Mouse (Mus musculus): ENCODE results near the gene Prrt4.
"Not testable (repeated sequence)": the region's sequence is repeated elsewhere in the genome, so short reads cannot be mapped to it uniquely, and the experiment has no call there.

Prrt4 gene

DNA sequence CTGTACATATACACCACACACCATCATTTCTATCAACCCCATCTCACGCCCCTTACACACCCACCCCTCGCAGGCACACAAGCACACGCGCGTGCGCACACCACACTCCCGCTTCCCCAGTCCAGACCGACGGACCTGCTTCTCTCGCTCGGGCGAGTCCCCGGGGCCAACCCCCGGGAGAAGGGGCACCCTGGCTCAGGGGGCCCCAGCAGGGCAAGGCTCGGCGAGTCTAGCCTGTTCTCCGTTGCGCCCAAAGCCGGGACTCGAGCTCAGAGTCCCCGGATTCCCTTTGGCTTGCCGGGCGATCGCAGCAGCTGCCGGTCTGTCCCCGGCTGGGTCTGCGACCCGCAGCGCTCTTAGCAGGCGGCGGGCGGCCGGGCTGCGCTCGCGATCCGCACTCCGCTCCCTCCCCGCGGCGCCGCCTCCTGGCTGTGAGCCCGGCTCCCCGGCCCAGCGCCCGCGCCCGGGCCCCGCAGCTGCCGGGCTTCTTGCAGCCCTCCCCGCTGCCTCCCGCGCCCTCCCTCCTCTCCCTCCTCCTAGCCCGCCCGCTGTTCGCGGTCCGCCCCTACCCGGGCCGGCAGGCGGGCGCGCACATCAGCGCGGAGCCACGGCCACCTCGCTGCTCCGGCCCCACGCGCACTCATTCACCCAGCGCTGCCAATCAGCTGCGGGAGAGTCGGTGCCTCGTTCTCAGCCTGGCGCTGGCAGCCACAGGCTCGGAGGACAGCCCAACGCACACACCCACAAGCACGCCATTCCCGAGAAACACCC is at the start of gene Prrt4:
Gene Prrt4, minus strand, starts transcription at position 697 of the 771 bp plus-strand sequence.
- DNase-seq (ENCODE audit: low read depth, low spot score), result no peak

DNA sequence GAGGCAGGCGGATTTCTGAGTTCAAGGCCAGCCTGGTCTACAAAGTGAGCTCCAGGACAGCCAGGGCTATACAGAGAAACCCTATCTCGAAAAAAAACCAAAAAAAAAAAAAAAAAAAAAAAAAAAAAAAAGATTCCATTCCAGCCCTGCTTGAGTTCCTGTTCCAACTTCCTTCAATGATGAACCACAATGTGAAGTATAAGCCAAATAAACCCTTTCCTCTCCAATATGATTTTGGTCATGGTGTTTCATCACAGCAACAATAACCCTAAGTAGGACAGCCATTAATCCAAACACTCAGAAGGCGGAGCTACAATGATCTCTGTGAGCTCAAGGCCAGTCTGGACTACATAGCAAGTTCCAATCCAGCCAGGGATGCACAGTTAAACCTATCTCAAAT is 38.3 kb upstream of the Prrt4 start:
- not testable (repeated sequence) for DNase-seq (ENCODE audit: low read depth, low spot score)

DNA sequence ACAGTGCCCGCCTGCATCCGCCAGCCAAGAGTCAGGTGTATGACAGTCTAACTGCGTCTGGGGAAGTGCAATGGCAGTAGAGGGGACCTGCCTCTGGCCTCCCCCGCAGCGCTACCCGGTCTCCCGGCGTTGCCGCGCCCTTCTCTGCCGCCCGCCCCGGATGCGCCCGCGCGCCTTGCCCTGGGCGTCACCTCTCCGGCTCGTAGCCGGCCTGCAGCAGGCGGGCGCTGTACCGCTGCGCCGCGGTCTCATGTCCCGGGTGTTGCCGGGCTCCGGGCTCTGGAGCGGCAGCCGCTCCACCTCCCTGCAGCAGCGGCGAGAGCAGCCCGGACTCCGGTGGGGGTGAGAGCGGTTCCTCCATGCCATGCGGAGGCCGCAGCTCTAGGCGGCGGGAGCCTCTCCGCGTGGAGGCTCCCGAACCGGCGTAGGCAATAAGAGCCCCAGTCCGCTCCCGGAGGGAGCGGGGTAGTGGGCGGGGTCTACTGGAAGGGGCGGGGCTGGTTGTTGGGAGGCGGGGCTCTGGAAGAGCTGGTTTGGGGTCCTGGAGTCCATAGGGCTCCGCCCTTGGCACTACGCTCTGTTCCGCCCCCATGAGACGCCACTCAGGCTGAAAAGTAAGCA is 36.6 kb upstream of the Prrt4 start, which contains the start of gene Impdh1:
Gene Impdh1, minus strand, starts transcription at position 484 of the 621 bp plus-strand sequence.
- DNase-seq (ENCODE audit: low read depth, low spot score), result no peak

GRCm38 (mm10) chr6:29215181-29215580 is 35.8 kb upstream of the Prrt4 start:
- no peak for DNase-seq (ENCODE audit: low read depth, low spot score)

- no peak for DNase-seq (ENCODE audit: low read depth, low spot score)
Measured at GRCm38 (mm10) chr6:29214776-29215175, 35.4 kb upstream of the Prrt4 start.

- no peak for DNase-seq (ENCODE audit: low read depth, low spot score)
Measured at GRCm38 (mm10) chr6:29214245-29214644, 34.9 kb upstream of the Prrt4 start.

- DNase-seq (ENCODE audit: low read depth, low spot score), result no peak
Measured at GRCm38 (mm10) chr6:29213436-29213835, 34.1 kb upstream of the Prrt4 start.

DNA sequence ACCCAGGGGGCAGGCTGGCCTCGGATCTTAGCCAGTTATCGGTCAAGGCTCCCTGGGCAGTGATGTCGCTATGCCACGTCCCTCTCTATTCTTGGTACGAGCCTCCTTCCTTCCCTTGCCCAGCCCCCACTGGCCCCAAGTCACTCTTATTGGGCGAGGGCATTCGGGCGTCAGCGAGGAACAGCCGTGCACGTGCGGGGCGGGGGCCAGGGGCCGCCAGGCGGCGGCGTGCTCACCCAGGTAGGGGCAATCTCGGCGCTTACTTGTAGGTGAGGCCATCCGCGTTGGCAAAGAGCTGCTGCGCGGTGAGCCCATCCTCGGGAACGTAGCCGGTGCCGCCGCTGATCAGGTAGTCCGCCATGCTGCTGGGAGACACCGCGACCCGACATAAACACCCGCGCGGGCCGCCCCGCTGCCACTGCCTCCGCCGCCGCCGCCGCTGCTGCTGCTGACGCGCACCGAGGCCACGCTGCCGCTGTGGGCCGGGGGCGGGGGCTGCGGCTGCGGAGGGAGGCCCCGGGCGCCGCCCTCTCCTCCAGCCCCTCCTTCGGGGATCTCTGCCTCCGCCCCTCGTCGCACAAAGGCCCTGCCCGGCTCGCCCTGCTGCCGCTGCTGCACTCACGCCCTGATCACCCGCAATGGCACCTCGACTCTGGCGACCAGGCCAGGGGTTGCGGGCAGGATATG is 32.6 kb upstream of the Prrt4 start:
- peak; percentile 82 for DNase-seq (ENCODE audit: low read depth, low spot score)

GRCm38 (mm10) chr6:29211146-29211545 is 31.8 kb upstream of the Prrt4 start:
- peak; percentile 45 for DNase-seq (ENCODE audit: low read depth, low spot score)

DNA sequence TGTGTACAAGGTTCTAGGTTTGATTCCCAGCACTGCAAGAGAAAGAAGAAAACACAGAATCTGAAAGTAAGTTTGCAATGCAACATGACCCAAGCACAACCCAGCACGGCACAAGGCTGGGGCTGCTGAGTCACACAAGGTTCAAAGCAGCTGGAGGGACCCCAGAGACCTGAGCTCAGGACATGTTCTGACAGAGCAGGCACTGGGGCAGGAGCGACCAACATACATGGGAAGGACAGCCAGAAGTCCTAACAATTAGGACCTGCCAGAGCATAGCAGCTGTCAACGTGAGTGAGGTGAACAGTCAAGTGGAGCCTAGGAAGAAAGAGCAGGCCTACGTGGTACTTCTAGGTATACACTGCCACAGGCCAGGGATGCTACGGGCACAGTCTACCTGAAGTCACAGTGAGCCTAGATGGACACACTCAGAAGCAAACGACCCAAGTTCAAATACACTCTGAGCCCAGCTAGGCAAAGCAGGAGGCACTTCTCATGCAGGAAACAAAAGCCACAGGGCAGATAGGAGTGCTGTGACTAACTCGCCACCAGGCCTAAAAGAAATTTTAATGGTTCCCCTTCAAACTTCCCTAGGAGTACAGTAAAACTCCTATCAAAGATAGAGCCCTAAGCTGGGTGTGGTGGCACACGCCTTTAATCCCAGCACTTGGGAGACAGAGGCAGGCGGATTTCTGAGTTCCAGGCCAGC is 31.0 kb upstream of the Prrt4 start:
- peak; percentile 54 for DNase-seq (ENCODE audit: low read depth, low spot score)

DNA sequence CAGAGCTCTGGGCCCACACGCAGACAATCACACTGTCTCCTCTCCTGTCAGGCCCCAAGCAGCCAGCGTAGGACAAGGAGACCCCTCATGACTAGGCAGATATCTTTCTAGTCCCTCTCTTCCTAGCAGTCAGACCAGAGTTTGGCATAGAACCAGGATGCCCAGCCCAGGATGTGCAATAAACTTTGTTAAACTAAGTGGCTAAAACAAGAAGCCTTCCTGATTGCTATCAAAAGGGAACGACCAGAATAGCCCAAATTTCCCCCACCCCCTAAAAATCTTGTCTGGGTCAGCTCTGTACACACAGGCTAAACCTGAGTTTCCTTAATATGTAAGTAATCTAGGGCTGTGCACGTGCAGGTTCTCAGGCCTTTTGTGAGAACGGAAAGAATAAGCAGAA is 28.8 kb upstream of the Prrt4 start:
- DNase-seq (ENCODE audit: low read depth, low spot score), result no peak

DNA sequence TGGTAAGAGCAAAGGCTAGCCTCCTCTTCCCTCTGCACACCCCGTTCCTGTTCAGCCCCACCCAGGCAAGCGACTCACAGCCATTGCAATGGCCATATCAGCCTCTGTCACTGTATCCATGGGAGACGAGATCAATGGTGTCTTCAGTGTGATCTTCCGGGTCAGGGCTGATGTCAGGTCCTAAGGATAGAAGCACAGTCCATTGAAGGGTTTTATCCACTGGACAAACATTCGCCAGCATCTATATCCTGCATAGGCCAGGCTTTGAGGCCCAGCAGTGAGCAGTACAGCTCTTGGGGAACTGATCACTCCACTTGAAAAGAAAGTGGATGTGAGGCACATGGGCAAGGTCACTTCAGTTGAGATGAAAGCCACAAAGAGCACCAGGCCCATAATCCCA is 27.6 kb upstream of the Prrt4 start:
- no peak for DNase-seq (ENCODE audit: low read depth, low spot score)

DNA sequence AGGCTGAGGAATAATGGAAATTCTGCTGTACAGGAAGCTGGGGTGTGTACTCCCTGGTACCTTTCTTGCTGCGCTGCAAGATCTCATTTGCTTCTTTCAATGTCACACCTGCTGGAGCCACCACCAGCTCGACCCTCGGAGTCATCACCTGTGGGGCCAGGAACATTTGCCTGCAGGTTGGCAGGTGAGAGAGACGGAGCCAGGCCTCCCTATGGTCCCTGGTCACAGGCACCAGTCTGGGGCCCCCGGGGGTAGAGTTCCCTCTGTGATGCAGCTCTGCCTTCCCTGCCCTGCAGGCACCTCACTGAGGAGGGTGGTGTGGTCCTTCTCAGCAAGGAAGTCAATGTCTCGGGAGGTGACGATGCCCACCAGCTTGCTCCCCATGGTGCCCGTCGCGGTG is 26.6 kb upstream of the Prrt4 start:
- no peak for DNase-seq (ENCODE audit: low read depth, low spot score)

DNA sequence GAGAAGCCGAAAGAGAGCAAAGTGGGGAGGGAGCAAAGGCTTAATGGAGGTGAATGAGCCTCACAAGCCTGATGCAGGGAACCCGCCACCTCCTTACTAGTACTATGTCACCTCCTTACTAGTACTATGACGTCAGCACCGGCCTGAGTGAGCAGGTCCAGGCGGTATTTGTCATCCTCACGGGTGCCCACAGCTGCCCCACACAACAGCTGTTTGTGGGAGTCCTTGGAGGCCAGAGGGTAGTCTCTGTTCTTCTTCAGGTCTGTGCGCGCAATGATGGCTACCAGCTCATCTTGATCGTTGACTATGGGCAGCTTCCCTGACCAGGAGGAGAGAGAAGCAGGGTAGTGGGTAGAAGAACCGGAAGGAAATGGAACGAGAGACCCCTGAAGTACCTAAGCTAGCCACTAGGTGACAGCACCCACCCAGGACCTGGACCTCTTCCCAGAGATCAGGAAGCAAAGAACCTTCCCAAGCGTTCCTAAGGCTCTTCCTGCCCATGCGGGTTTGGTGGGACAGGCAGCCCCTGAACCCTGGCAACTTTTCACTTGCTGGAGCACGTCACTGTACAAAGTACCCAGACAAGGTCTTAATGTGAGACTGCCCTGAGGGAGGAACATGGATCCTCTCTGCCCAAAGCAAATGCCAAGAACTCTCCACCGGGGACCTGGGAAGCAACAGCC is 25.7 kb upstream of the Prrt4 start:
- peak; percentile 81 for DNase-seq (ENCODE audit: low read depth, low spot score)

GRCm38 (mm10) chr6:29203861-29204585 is 24.6 kb upstream of the Prrt4 start:
- DNase-seq (ENCODE audit: low read depth, low spot score), result peak; percentile 57

GRCm38 (mm10) chr6:29203096-29203495 is 23.7 kb upstream of the Prrt4 start:
- DNase-seq (ENCODE audit: low read depth, low spot score), result no peak

- DNase-seq (ENCODE audit: low read depth, low spot score), result no peak
Measured at GRCm38 (mm10) chr6:29201988-29202387, 22.6 kb upstream of the Prrt4 start.

GRCm38 (mm10) chr6:29201341-29201740 is 22.0 kb upstream of the Prrt4 start:
- no peak for DNase-seq (ENCODE audit: low read depth, low spot score)

DNA sequence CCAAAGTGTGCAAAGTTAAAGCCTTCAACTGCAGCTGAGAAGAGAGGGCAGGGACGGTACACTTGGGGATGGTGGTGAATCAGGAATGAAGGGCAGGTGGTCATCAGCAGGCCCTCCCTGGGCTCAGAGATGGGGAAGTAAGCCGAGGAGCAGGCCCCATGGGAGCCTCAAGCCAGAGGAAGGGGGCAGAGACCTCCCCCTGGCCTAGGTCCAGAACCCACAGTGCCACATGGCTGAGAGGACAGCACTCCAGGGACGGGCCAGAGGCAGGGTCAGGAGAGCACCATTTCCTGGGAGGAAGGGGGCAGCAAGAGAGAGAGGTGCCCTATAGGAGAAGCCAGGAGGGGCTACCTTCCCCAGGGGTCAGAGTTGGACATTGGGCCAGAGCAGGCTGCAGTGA is 21.1 kb upstream of the Prrt4 start:
- DNase-seq (ENCODE audit: low read depth, low spot score), result no peak

- DNase-seq (ENCODE audit: low read depth, low spot score), result no peak
Measured at GRCm38 (mm10) chr6:29199223-29199855, 20.0 kb upstream of the Prrt4 start.
